Mouse (Mus musculus): ENCODE measurements around the gene Gm20388. TPM values are rescaled to one million over a fixed set of nuclear protein-coding genes. Genes with fewer than 3 reads are reported as not detected.

Gm20388 gene
- polyA plus RNA-seq, 1 experiment from 2014 or later: not detected

DNA sequence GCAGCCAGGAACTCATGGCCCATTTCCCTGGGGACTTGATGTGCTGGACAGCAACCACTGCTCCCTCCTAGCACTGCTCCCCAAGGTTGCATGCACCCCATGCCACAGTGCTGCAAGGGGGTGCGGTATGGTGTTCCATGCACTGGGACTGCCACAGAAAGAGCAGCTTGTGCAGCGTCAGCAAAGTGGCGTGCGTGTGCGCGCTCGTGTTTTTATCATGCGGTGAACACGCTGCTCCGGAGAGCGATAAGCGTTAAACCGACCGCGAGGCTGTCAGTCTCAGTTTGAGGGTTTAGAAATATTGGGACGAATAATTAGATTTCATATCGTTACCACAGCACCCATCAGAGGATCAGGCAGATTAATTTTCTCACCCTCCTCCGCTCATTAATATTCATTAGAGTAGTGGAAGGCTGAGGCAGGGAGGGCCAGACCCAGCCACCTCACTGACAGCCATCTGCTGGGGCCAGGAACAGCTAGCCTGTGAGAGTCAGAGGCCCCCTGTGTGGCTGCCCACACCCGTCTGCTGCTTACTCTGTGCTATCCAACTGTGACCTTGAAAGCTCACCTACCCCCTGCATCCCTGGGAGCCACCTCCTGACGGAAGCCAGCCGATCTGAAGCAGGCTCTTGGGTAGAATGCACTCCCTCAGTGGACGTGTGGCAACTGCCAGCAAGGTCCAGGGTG is 2419.1 kb downstream of the Gm20388 start:
- Histone ChIP-seq H3K4me1 (replicated peaks; ENCODE audit: control insufficient read depth, insufficient read depth, low read length) (peaks cover 15% of the 10 kb centered on the region), H3K9ac (no peak overlapping the region), H3K27ac (0 out of 2 replicates have a peak overlapping the region, but pooled peaks have one; percentile 23), H3K9me3 (ENCODE audit: control insufficient read depth, low read length) (no peaks in the 10 kb centered on the region), H3K4me2 (replicated peaks) (no peak overlapping the region), H3K4me3 (replicated peaks; ENCODE audit: low read length) (no peak overlapping the region), H3K27me3 (ENCODE audit: control insufficient read depth, insufficient read depth, low read length) (peaks cover 11% of the 10 kb centered on the region), H3K36me3 (replicated peaks; ENCODE audit: control insufficient read depth, insufficient read depth) (no peaks in the 10 kb centered on the region)
- no peak for ATAC-seq (ENCODE audit: low FRiP score)
- 54% methylated on average over 22 of the region's 22 CpGs for WGBS
- DNase-seq (ENCODE audit: low spot score): no peak

GRCm38 (mm10) chr8:122330446-122331133 is 2419.9 kb downstream of the Gm20388 start:
- DNase-seq (ENCODE audit: low spot score) (no peak), ATAC-seq (ENCODE audit: low FRiP score) (no peak)
- peak overlapping the region; percentile 47; the same call in 1 of the 2 replicates for H3K27ac ChIP-seq
- WGBS: 71% methylated on average over 12 of the region's 12 CpGs
- no peak overlapping the region for H3K4me2 ChIP-seq (replicated peaks)
- peaks cover 15% of the 10 kb centered on the region for H3K4me1 ChIP-seq (replicated peaks; ENCODE audit: control insufficient read depth, insufficient read depth, low read length)
- H3K4me3 ChIP-seq (replicated peaks; ENCODE audit: low read length): no peak overlapping the region
- no peaks in the 10 kb centered on the region for H3K9me3 ChIP-seq (ENCODE audit: control insufficient read depth, low read length)
- no peak overlapping the region for H3K9ac ChIP-seq
- H3K36me3 ChIP-seq (replicated peaks; ENCODE audit: control insufficient read depth, insufficient read depth): no peaks in the 10 kb centered on the region
- peaks cover 20% of the 10 kb centered on the region for H3K27me3 ChIP-seq (ENCODE audit: control insufficient read depth, insufficient read depth, low read length)

DNA sequence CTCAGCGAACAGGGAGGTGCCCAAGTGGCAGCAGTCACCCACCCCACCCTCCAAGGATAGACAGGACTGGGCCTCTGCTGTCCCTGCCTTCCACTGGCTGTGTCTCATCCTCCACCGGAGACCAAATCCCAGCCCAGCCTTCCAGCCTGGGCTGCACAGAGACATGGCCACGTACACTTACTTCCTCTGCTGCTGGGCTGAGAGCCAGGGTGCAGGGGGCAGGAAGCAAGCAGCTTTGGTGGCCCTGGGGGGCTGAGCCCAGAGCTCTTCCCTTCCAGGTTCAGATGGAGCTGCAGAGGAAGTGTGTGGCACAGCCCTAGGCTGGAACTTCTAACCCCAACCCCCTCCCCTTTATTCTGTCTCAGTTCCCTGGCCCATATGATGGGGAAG is 2420.5 kb downstream of the Gm20388 start:
- 0 out of 2 replicates have a peak overlapping the region, but pooled peaks have one; percentile 47 for H3K27ac ChIP-seq

GRCm38 (mm10) chr8:122332753-122333506 is 2422.3 kb downstream of the Gm20388 start:
- H3K27ac ChIP-seq: no peak overlapping the region
- H3K9ac ChIP-seq: no peak overlapping the region
- H3K9me3 ChIP-seq (ENCODE audit: control insufficient read depth, low read length): no peaks in the 10 kb centered on the region
- H3K4me1 ChIP-seq (replicated peaks; ENCODE audit: control insufficient read depth, insufficient read depth, low read length): peaks cover 20% of the 10 kb centered on the region; the same call in 1 of the 2 replicates
- peaks cover 40% of the 10 kb centered on the region for H3K27me3 ChIP-seq (ENCODE audit: control insufficient read depth, insufficient read depth, low read length)
- no peak overlapping the region for H3K4me2 ChIP-seq (replicated peaks)
- DNase-seq (ENCODE audit: low spot score) (peak; percentile 86), ATAC-seq (ENCODE audit: low FRiP score) (no peak)
- WGBS: 66% methylated on average over 6 of the region's 6 CpGs
- no peaks in the 10 kb centered on the region for H3K36me3 ChIP-seq (replicated peaks; ENCODE audit: control insufficient read depth, insufficient read depth)
- H3K4me3 ChIP-seq (replicated peaks; ENCODE audit: low read length): no peak overlapping the region

More for the DNA sequence above, 2420.5 kb downstream of the Gm20388 start:
- ATAC-seq (ENCODE audit: low FRiP score): no peak
- Histone ChIP-seq H3K4me2 (replicated peaks) (no peak overlapping the region), H3K9me3 (ENCODE audit: control insufficient read depth, low read length) (no peaks in the 10 kb centered on the region), H3K4me3 (replicated peaks; ENCODE audit: low read length) (no peak overlapping the region), H3K9ac (no peak overlapping the region), H3K27me3 (ENCODE audit: control insufficient read depth, insufficient read depth, low read length) (peaks cover 24% of the 10 kb centered on the region), H3K36me3 (replicated peaks; ENCODE audit: control insufficient read depth, insufficient read depth) (no peaks in the 10 kb centered on the region), H3K4me1 (replicated peaks; ENCODE audit: control insufficient read depth, insufficient read depth, low read length) (peaks cover 14% of the 10 kb centered on the region; the same call in 1 of the 2 replicates)
- no peak for DNase-seq (ENCODE audit: low spot score)
- WGBS: 64% methylated on average over 3 of the region's 3 CpGs

DNA sequence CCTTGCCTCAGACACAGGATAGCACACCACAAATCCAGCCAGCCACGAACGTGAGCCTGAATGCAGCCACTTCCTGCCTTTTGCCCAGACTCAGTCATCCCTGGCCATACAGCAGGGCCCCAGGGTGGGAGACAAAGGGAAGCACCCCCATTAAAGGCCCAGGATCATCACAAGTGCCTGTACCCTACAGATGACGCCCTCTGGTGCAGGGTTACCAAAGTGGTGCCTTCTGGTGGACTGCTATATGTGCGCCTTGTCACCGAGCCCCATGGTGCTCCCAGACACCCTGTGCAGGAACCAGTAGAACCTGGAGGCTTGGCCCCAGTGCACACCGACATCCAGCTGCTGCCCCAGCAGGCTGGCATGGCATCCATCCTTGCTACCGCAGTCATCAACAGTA is 2422.9 kb downstream of the Gm20388 start:
- DNase-seq (ENCODE audit: low spot score) (no peak), ATAC-seq (ENCODE audit: low FRiP score) (no peak)
- no peak overlapping the region for H3K27ac ChIP-seq
- peaks cover 20% of the 10 kb centered on the region; the same call in 1 of the 2 replicates for H3K4me1 ChIP-seq (replicated peaks; ENCODE audit: control insufficient read depth, insufficient read depth, low read length)
- H3K36me3 ChIP-seq (replicated peaks; ENCODE audit: control insufficient read depth, insufficient read depth): no peaks in the 10 kb centered on the region
- H3K4me3 ChIP-seq (replicated peaks; ENCODE audit: low read length): no peak overlapping the region
- 78% methylated on average over 7 of the region's 7 CpGs for whole genome bisulfite sequencing
- no peak overlapping the region for H3K4me2 ChIP-seq (replicated peaks)
- H3K9ac ChIP-seq: no peak overlapping the region
- H3K9me3 ChIP-seq (ENCODE audit: control insufficient read depth, low read length): no peaks in the 10 kb centered on the region
- H3K27me3 ChIP-seq (ENCODE audit: control insufficient read depth, insufficient read depth, low read length): peaks cover 46% of the 10 kb centered on the region

DNA sequence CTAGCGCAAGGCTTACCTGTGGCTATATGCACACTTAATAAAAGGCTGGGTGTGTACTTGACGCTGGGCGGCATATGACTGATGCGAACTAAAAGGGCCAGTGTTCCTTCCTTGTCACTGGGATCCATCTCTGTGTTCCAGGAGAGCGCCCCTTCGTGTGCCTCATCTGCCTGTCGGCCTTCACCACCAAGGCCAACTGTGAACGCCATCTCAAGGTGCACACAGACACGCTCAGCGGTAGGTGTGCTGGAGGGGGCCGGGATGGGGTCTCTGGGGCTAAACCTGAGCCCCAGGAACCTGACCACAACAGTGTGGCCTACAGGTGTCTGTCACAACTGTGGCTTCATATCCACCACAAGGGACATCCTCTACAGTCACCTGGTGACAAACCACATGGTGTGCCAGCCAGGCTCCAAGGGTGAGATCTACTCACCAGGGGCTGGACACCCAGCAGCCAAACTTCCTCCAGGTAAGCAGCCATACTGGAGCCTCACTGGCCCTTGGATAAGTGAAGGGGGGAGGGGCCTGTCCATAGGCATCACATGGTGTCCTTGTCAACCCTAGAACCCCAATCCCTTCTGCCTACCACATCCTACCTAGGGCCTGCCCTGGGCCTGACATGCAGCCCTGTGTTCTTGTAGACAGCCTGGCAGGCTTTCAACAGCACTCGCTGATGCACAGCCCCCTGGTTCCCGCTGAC is 2424.3 kb downstream of the Gm20388 start:
- H3K4me2 ChIP-seq (replicated peaks): peak overlapping the region; percentile 87
- no peak overlapping the region for H3K27ac ChIP-seq
- H3K4me1 ChIP-seq (replicated peaks; ENCODE audit: control insufficient read depth, insufficient read depth, low read length): 0 out of 2 replicates have a peak, but pooled peaks cover 17% of the 10 kb centered on the region
- DNase-seq (ENCODE audit: low spot score) (no peak), ATAC-seq (ENCODE audit: low FRiP score) (no peak)
- peak overlapping the region; percentile 59; the same call in 1 of the 2 replicates for H3K4me3 ChIP-seq (replicated peaks; ENCODE audit: low read length)
- WGBS: 84% methylated on average over 13 of the region's 13 CpGs
- H3K27me3 ChIP-seq (ENCODE audit: control insufficient read depth, insufficient read depth, low read length): peaks cover 48% of the 10 kb centered on the region
- no peak overlapping the region for H3K9ac ChIP-seq
- H3K9me3 ChIP-seq (ENCODE audit: control insufficient read depth, low read length): no peaks in the 10 kb centered on the region
- H3K36me3 ChIP-seq (replicated peaks; ENCODE audit: control insufficient read depth, insufficient read depth): no peaks in the 10 kb centered on the region

GRCm38 (mm10) chr8:122335638-122336250 is 2425.1 kb downstream of the Gm20388 start:
- Histone ChIP-seq H3K9me3 (ENCODE audit: control insufficient read depth, low read length) (no peaks in the 10 kb centered on the region), H3K4me2 (replicated peaks) (peak overlapping the region; percentile 87), H3K4me1 (replicated peaks; ENCODE audit: control insufficient read depth, insufficient read depth, low read length) (0 out of 2 replicates have a peak, but pooled peaks cover 17% of the 10 kb centered on the region), H3K4me3 (replicated peaks; ENCODE audit: low read length) (peak overlapping the region; percentile 59), H3K36me3 (replicated peaks; ENCODE audit: control insufficient read depth, insufficient read depth) (no peaks in the 10 kb centered on the region), H3K27ac (no peak overlapping the region), H3K9ac (peak overlapping the region; percentile 62), H3K27me3 (ENCODE audit: control insufficient read depth, insufficient read depth, low read length) (peaks cover 52% of the 10 kb centered on the region)
- ATAC-seq (ENCODE audit: low FRiP score) (peak; percentile 38), DNase-seq (ENCODE audit: low spot score) (no peak)
- WGBS: 4% methylated on average over 52 of the region's 57 CpGs

DNA sequence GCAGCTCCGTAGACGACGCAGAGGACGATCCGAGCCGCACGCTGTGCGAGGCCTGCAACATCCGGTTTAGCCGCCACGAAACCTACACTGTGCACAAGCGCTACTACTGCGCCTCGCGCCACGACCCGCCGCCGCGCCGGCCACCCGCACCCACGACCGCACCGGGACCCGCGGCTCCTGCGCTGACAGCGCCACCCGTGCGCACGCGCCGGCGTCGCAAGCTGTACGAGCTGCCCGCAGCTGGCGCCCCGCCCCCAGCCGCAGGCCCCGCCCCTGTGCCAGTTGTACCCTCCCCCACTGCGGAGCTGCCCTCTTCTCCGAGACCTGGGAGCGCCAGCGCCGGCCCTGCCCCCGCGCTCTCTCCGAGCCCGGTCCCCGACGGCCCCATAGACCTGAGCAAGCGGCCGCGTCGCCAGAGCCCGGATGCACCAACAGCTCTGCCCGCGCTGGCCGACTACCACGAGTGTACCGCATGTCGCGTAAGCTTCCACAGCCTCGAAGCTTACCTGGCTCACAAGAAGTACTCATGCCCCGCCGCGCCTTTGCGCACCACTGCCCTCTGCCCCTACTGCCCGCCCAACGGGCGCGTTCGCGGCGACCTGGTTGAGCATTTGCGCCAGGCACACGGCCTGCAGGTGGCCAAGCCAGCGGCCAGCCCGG is 2425.7 kb downstream of the Gm20388 start:
- no peak for DNase-seq (ENCODE audit: low spot score)
- peak; percentile 38 for ATAC-seq (ENCODE audit: low FRiP score)
- H3K27me3 ChIP-seq (ENCODE audit: control insufficient read depth, insufficient read depth, low read length): peaks cover 54% of the 10 kb centered on the region
- no peaks in the 10 kb centered on the region for H3K36me3 ChIP-seq (replicated peaks; ENCODE audit: control insufficient read depth, insufficient read depth)
- H3K4me2 ChIP-seq (replicated peaks): peak overlapping the region; percentile 87
- H3K4me1 ChIP-seq (replicated peaks; ENCODE audit: control insufficient read depth, insufficient read depth, low read length): 0 out of 2 replicates have a peak, but pooled peaks cover 12% of the 10 kb centered on the region
- H3K9me3 ChIP-seq (ENCODE audit: control insufficient read depth, low read length): no peaks in the 10 kb centered on the region
- H3K9ac ChIP-seq: peak overlapping the region; percentile 62
- peak overlapping the region; percentile 59 for H3K4me3 ChIP-seq (replicated peaks; ENCODE audit: low read length)
- WGBS: 2% methylated on average over 76 of the region's 81 CpGs
- no peak overlapping the region for H3K27ac ChIP-seq
